8 mouse cellular contexts compared by ENCODE assay signal in genomic region chr8:69790773-69791367, GRCm38 (mm10). TPM values are rescaled to one million over a fixed set of nuclear protein-coding genes. Genes with fewer than 3 reads are reported as not detected.
A peak's percentile ranks its signal among the peaks of the same experiment; 100 is the strongest.
DNase-seq lines count a peak whose midpoint lies in the region; ATAC-seq lines count a peak whose summit lies in the region.

TSS of gene Atp13a1 (plus strand) at chr8:69791163.
TSS of gene Zfp866 (minus strand) at chr8:69791178.

- no peaks in the 10 kb centered on the region for H3K9me3 ChIP-seq in hindbrain, embryonic 13.5 days

- peak within 1 kb of the TSS; percentile 90 for H3K4me2 ChIP-seq in hindbrain, embryonic 13.5 days

- H3K27ac ChIP-seq in hindbrain, embryonic 13.5 days: peak within 1 kb of the TSS; percentile 90

- H3K27me3 ChIP-seq in hindbrain, embryonic 13.5 days: no peaks in the 10 kb centered on the region

- H3K4me1 ChIP-seq in hindbrain, embryonic 13.5 days (replicated peaks): peaks cover 36% of the 10 kb centered on the region

- ATAC-seq in hindbrain, embryonic 13.5 days (ENCODE audit: low FRiP score): peak; percentile 96

- peak within 1 kb of the TSS; percentile 99 for H3K9ac ChIP-seq in hindbrain, embryonic 13.5 days

- under 1% methylated on average over 38 of the region's 38 CpGs for WGBS in hindbrain, embryonic 13.5 days

- DNase-seq in NIH3T3 (ENCODE audit: low read depth): peak; percentile 89
- DNase-seq in cerebellum, adult 9-11 months: peak; percentile 90
- DNase-seq in frontal cortex, postnatal 10 days (ENCODE audit: low spot score in 2 of 2): peak; percentile 70 to 85
- DNase-seq in layer of hippocampus, postnatal 25 days (ENCODE audit: extremely low spot score in 1 of 2, low spot score in 1 of 2): peak; percentile 79 to 80
- peak; percentile 91 for DNase-seq in lung, postnatal 25 days (ENCODE audit: low spot score)
- DNase-seq in retina, embryonic 14.5 days (ENCODE audit: low spot score): peak; percentile 93
- peak; percentile 92 for DNase-seq in thymus, postnatal 4 days

- H3K36me3 ChIP-seq in hindbrain, embryonic 13.5 days: peaks cover 27% of the 10 kb centered on the region

- peak within 1 kb of the TSS; percentile 100 for H3K4me3 ChIP-seq in hindbrain, embryonic 13.5 days

RNA-seq across cellular contexts. Expression of gene Atp13a1, which starts in this region (rescaled TPM):
- 47.8 and 47.9 TPM in 2 replicates for polyA plus RNA-seq in hindbrain, embryonic 13.5 days (2015; fragmentation: Nextera tagmentation; extraction: Ambion mirVana)
- 10 to 100 TPM; 39.9 to 44.5 TPM for total RNA-seq in layer of hippocampus, postnatal 25 days (2021)

RNA-seq across cellular contexts. Expression of gene Zfp866, which starts in this region (rescaled TPM):
- polyA plus RNA-seq in hindbrain, embryonic 13.5 days (2015; fragmentation: Nextera tagmentation; extraction: Ambion mirVana): 42.9 and 44.0 TPM in 2 replicates
- total RNA-seq in layer of hippocampus, postnatal 25 days (2021): 10 to 100 TPM; 26.1 to 28.8 TPM

Comparison
In these comparisons a context has a peak if more than half of its experiments do, and no peak if none do; other contexts are left out.
1. Peak in every context shown above with its lines: DNase-seq, ATAC-seq, H3K4me3 ChIP-seq and H3K27ac ChIP-seq.